Mouse (Mus musculus) lung, adult 18-20 months (tissue): ENCODE data around the gene Lce1i.
"Not testable (repeated sequence)": the region's sequence is repeated elsewhere in the genome, so short reads cannot be mapped to it uniquely, and the experiment has no call there.

ENCODE experiments used
- DNase-seq, 2 experiments: peaks; one replicate each; pipeline ENCODE4 v3.0.0; 2022; ENCODE audit warnings: mixed read lengths in 2 of 2

The Lce1i gene

DNA sequence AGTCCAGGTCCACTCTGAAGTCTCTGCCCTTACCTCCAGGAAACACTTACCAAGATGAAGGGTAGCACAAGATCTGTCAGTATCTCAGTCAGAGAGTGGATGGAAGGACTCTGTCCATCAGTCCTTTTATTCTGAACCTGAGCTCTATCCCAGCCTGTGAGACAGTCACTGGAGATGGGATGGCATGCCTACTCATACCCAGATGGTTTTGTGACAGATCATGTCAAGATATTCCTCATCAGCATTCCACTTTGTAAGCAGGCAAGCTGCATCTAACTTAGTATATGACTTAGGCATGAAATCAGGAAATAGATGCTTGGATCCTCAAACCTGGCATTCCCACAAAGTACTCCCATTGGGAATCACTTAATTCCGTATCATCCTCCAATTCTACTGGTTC is at the start of gene Lce1i:
Gene Lce1i, minus strand, starts transcription at position 101 of the 400 bp plus-strand sequence.
- DNase-seq = no peak

DNA sequence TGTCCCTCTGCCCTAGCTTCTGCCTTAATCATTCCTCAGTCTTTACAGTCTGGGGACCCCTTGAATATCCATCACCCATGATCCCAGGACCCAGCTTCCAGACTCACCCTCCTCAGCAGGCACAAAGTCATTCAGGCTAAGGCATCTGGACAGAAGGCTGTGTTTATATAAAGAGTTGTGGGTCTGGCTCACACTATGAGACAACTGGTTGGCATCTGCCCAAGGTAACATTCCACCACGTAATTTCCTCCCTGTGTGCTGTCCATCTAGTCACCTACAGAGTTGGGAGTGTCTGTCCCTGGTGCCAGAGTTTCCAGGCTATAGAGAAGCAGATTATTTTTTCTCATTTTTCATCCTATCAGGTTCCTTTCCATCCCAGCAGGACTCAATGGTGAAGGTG is 48.4 kb upstream of the Lce1i start, which contains the start of gene Kprp:
Gene Kprp, minus strand, starts transcription at position 140 of the 400 bp plus-strand sequence.
- no peak for DNase-seq

DNA sequence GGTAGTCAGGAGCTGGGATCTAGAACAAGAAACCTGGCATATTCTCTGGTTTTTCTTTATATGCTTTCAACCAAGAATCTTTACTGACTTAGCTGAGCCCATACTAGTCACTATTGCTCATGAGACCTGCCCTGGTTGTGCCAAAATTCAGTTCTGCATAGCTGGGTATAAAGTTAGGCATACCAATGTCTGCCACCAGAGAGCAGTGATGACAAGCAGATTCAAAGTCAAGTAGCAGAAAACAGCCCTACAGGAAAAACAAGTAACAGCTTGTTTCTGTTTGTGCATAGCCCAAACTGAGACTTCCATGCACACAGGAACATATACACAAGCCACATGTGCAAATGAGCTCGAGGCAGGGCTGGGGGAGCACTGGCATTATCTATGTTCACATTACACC is 47.1 kb upstream of the Lce1i start:
- no peak for DNase-seq

DNA sequence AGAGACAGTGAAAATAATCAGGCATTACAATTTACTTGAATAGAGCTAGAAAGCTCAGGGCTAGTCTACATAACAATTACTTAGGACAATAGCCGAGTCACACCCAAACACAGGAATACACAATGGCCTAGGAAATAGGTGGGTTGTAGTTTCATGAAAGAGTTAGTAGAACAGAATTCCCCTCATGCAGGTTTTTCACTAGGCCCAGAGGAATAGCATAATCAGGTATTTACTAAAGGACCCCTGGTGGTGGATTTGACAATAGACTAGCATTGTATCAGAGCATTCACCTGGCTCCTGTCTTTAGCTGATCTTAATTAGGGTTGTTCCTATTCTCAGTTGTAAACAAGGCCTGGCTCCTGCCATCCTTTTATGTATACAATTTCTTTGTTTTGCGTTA is 37.3 kb upstream of the Lce1i start:
- not testable (repeated sequence) for DNase-seq

DNA sequence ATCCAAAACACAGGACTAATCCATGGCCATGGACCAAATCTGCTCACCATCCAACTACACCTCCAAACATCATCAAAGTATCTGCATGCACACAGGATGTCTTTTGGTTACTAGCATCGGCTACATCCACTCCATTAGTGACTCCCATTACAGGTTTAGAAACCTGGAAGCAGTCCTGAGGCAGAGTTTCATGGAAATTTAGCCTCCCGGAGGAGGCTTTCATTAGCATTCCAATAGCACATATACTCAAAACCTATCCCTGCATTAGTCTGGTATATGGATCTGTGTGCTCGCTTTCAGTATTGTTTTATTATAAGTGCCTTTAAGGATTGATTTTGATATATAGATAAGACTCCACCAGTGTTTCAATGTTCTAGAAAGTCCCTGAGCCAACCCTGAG is 36.9 kb upstream of the Lce1i start:
- no peak for DNase-seq

DNA sequence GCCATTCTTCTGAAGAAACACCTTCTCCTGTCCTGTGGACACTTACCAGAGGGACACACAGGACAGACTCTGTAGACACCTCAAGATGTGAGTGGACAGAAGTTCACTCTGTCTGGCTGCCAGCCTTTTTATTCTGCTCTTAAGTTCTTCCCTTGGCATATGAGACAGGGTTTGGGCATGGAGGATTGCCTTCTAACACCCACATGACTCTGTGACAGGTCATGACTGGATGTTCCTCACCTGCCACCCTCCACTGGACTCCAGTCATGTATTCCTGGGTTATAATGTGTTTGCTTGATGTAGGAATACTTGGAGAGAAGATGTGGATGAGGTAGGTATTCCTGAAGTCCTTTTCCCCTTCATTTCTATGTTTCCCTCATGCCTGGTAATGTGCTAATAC is 29.1 kb upstream of the Lce1i start, which contains the start of gene Lce1k:
Gene Lce1k, minus strand, starts transcription at position 101 of the 400 bp plus-strand sequence.
- no peak for DNase-seq

DNA sequence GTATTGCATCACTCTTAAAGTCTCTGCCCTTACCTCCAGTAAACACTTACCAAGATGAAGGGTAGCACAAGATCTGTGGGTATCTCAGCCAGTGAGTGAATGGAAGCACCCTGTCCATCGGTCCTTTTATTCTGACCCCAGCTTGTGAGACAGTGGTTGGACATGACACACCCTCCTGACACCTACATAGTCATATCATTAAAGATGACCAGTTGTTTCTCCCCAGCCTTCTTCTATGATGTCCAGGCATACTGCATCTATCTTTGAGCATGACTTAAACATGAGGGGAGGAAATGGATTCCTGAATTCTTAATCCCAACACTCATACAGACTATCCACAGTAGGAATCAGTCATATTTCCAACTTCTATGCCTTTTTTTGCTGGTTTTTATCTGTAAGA is 11.7 kb upstream of the Lce1i start, which contains the start of gene Lce1j:
Gene Lce1j, minus strand, starts transcription at position 101 of the 400 bp plus-strand sequence.
- DNase-seq = no peak

DNA sequence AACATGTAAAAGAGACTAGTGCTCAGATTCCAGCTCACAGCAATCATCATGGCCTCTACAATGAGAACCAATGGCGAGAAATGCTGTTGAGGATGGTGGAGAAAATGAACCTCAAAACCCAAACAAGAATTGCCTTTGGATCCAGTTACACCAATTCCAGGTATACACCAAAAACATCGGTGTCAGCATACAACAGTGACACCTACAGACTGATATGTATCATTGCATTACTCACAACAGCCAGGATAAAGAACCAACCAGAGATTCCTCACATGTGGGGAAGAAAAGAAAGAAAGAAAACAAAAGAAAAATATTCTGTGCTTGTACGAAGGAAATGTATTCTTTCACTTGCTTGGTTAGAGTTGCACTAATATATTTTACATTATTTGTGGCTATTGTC is 7.1 kb downstream of the Lce1i start:
- DNase-seq = no peak

DNA sequence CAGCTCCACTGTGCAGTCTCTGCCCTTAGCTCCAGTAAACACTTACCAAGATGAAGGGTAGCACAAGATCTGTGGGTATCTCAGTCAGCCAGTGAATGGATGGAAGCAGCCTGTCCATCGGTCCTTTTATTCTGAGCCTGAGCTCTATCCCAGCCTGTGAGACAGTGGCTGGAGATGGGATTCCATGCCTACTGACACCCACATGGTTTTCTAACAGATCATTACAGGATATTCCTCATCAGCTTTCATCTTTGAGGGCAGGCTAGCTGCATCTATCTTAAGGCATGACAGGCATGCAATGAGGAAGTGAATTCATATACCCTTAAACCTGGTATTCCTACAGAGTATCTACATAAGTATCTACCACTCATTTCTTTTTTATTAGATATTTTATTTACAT is 13.7 kb downstream of the Lce1i start, which contains the start of gene Lce1h:
Gene Lce1h, minus strand, starts transcription at position 101 of the 400 bp plus-strand sequence.
- DNase-seq = no peak

DNA sequence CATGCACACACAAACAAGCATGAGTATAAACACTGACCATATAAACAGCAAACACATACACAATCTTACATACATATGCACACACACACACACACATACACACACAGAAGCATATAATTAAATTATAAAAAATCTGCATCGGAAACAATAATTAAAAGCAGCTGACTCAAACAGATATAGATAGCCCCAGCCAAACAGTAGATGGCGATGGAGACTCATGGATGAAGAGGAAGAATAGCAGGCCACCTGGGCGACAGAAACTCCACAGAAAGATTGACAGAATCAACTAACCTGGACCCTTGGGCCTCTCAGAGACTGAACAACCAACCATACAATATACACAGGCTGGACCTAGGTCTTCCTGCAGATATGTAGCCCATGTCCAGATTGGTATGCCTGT is 25.5 kb downstream of the Lce1i start:
- DNase-seq = no peak

DNA sequence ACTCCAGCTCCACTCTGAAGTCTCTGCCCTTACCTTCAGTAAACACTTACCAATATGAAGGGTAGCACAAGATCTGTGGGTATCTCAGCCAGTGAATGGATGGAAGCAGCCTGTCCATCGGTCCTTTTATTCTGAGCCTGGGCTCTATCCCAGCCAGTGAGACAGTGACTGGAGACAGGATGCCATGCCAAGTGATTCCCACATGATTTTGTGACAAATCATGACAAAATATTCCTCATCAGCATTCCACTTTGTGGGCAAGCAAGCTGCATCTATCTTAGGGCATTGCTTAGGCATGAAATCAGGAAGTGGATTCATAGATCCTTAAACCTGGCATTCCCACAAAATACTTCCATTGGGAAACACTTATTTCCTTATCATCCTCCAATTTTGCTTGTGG is 26.5 kb downstream of the Lce1i start, which contains the start of gene Lce1g:
Gene Lce1g, minus strand, starts transcription at position 101 of the 400 bp plus-strand sequence.
- DNase-seq = no peak

DNA sequence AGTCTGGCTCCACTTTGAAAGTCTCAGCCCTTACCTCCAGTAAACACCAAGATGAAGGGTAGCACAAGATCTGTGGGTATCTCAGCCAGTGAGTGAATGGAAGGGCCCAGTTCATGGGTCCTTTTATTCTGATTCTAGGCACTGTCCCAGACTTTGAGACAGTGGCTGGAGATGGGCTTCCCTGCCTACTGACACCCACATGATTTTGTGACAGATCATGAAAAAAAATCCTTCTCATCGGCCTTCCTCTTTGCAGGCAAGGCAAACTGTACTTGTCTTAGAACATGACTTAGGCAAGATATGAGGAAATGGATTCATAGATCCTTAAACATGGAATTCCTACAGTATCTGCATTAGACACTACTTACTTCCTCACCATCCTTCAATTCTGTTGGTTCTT is 39.7 kb downstream of the Lce1i start, which contains the start of gene Gm38119:
Gene Gm38119, minus strand, starts transcription at position 101 of the 400 bp plus-strand sequence.
- no peak for DNase-seq
